Mouse (Mus musculus) erythroid progenitor cell, adult 5-6 weeks (primary cell): ENCODE measurements around the gene Gm47955. TPM values are rescaled to one million over a fixed set of nuclear protein-coding genes. Genes with fewer than 3 reads are reported as not detected.
"Not testable (repeated sequence)": the region's sequence is repeated elsewhere in the genome, so short reads cannot be mapped to it uniquely, and the experiment has no call there.

Source experiments
- ATAC-seq: replicated peaks from 2 replicates; pipeline ENCODE4 v1.8.0; 2016; ENCODE audit warnings: moderate number of reproducible peaks, mild to moderate bottlenecking, moderate TSS enrichment, inconsistent platforms; ENCODE audit not compliant: poor library complexity, low FRiP score, severe bottlenecking
- total RNA-seq, 2 experiments: library from RNA; stranded (forward) in 1 of 2; stranded (reverse) in 1 of 2; fragments of 150-400 nt in 1 of 2; fragments of 186-747, 209-891 nt in 1 of 2; gene quantifications; 2 replicates each; pipeline versions ENCODE4 v1.2.3 to v1.2.4; 2015 to 2017; ENCODE audit warnings: low replicate concordance in 2 of 2

Gm47955 gene
- total RNA-seq, 2 experiments from 2014 or later: not detected

GRCm38 (mm10) chr1:82991062-82991461, 31.0 kb downstream of the Gm47955 start:
- ATAC-seq: no peak

- no peak for ATAC-seq
Measured at GRCm38 (mm10) chr1:82991596-82991995, 31.5 kb downstream of the Gm47955 start.

DNA sequence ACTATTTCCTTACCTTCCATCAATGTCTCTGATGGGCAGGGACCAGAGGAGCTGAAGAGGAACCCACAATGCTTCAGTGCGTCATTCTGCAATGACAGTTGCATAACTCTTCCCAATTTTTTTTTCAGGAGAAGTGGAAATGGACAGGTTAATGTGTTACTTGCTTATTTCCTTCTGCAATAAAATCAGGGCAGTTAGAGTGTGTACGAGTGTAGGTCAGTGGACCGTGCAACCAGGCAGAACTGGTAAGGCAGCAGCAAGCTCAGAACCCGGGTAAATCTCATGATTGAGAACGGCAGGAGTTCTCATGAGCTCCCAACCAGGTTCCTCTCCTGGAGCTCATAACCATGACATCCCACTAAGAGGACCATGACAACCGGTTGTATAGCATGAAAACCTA, 32.0 kb downstream of the Gm47955 start:
- no peak for ATAC-seq

DNA sequence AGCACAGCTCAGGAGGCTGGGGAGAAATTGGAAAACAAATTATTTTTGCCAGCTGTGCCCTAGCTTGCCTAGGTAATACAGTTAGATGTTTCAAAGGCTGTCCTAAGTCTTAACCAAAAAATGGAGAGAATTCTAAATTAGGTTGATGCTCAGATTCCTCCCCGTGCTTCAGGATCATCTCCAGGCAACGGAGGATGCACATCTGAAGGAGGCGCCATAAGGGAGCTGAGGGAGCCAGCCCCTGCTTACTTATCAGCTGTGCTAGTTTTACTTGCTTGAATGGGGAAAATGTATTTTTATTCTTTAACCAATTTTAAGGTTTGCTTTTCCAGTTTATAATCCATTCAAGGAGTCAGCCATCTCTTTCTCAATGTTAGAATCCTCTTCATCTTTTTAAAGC, 33.9 kb downstream of the Gm47955 start:
- no peak for ATAC-seq

DNA sequence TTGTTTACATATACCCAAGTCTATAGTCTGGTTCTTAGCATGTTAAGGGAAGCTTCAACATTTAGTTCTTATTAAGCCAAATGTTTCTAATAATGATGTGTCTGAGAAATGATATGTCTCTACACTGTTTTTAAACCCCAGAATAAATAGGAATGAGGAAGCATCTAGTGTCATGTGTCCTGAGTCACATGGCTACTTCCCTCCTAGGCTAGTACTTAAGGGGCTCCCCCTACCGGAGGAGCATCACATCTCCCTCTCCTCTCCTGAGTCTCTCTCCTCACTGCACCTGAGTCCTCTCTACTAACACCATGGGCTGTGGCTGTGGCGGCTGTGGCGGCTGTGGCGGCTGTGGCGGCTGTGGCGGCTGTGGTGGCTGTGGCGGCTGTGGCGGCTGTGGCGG, 40.2 kb downstream of the Gm47955 start, which contains the start of gene Gm47959:
Gene Gm47959 (plus strand): TSS at position 243 of the 400 bp plus-strand sequence.
- ATAC-seq: not testable (repeated sequence)

DNA sequence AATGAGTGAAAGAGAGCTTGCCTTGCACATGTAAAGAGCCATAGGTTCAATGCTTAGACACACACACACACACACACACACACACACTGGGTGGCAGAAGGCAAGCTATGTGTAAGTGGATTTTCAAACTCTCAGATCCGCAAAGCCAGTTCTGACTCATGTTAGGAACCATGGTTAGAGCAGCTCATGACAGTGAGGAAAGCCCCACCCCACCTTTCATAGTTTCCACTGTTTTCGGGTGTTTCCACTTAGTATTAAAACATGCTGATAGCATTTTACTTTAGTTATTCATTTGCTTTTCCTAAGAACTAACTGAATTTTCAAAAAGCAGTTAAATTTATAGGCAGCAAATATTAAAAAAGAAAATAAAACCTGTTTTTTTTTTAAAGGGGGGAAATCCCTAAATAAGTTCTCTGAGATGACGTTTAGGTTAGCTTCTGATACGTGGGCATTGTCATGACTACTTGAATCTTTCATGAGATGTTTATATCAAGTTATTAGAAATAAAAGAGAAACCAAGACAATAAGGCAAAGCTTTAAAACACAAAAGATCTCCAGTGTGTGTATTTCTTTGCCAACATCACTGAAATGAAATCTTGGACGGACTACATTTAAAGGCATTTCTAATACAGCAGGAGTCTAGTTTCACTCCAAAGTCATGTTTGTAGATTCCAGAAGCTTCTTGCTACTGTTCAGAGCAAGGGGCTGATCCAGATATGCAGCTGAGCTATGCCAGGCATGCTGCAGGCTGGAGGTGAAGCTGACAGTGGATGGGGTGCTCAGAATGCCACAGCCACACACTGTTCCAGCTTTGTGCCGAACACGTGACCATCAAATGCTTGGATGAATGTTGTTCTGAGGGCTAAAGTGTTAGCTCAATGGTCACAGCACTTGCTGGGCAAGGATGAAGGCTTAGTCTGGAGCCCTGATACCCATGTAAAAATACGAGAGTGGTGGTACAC, 46.4 kb downstream of the Gm47955 start:
- no peak for ATAC-seq

GRCm38 (mm10) chr1:83007471-83007870, 47.4 kb downstream of the Gm47955 start:
- ATAC-seq: no peak

Other genes starting within 250 kb of the Gm47955 start
- gene Mff, start 235.4 kb upstream of the Gm47955 start, total RNA-seq (2015; ENCODE audit: low replicate concordance): 137 and 155 TPM in 2 replicates
- gene Mff, start 235.4 kb upstream of the Gm47955 start, total RNA-seq (2017; ENCODE audit: low replicate concordance): 71.2 and 78.5 TPM in 2 replicates
- not detected in 2 replicates for gene Tm4sf20, start 191.8 kb upstream of the Gm47955 start, total RNA-seq (2015; ENCODE audit: low replicate concordance)
- gene Tm4sf20, start 191.8 kb upstream of the Gm47955 start, total RNA-seq (2017; ENCODE audit: low replicate concordance): not detected in 2 replicates
- gene Gm47791, start 189.0 kb upstream of the Gm47955 start, total RNA-seq (2015; ENCODE audit: low replicate concordance): not detected in 2 replicates
- not detected in 2 replicates for gene Gm47791, start 189.0 kb upstream of the Gm47955 start, total RNA-seq (2017; ENCODE audit: low replicate concordance)
- gene Agfg1, start 120.8 kb upstream of the Gm47955 start, total RNA-seq (2015; ENCODE audit: low replicate concordance): 24.9 and 33.5 TPM in 2 replicates
- gene Agfg1, start 120.8 kb upstream of the Gm47955 start, total RNA-seq (2017; ENCODE audit: low replicate concordance): 24.1 and 25.6 TPM in 2 replicates
- 5.8 TPM in 1 of 2 replicates, not detected in the other for gene A030005L19Rik, start 47.0 kb upstream of the Gm47955 start, total RNA-seq (2015; ENCODE audit: low replicate concordance)
- gene A030005L19Rik, start 47.0 kb upstream of the Gm47955 start, total RNA-seq (2017; ENCODE audit: low replicate concordance): 1.7 TPM in 1 of 2 replicates, not detected in the other
- gene A030014E15Rik, start 35.4 kb upstream of the Gm47955 start, total RNA-seq (2015; ENCODE audit: low replicate concordance): not detected in 2 replicates
- not detected in 2 replicates for gene A030014E15Rik, start 35.4 kb upstream of the Gm47955 start, total RNA-seq (2017; ENCODE audit: low replicate concordance)
- not detected in 2 replicates for gene Gm6217, start 28.9 kb upstream of the Gm47955 start, total RNA-seq (2015; ENCODE audit: low replicate concordance)
- gene Gm6217, start 28.9 kb upstream of the Gm47955 start, total RNA-seq (2017; ENCODE audit: low replicate concordance): not detected in 2 replicates
- not detected in 2 replicates for gene A030003K21Rik, start 16.9 kb upstream of the Gm47955 start, total RNA-seq (2015; ENCODE audit: low replicate concordance)
- gene A030003K21Rik, start 16.9 kb upstream of the Gm47955 start, total RNA-seq (2017; ENCODE audit: low replicate concordance): not detected in 2 replicates
- not detected in 2 replicates for gene Gm7544, start 4.3 kb upstream of the Gm47955 start, total RNA-seq (2015; ENCODE audit: low replicate concordance)
- gene Gm7544, start 4.3 kb upstream of the Gm47955 start, total RNA-seq (2017; ENCODE audit: low replicate concordance): not detected in 2 replicates
- not detected in 2 replicates for gene Gm47959, start 40.3 kb downstream of the Gm47955 start, total RNA-seq (2015; ENCODE audit: low replicate concordance)
- gene Gm47959, start 40.3 kb downstream of the Gm47955 start, total RNA-seq (2017; ENCODE audit: low replicate concordance): not detected in 2 replicates
- not detected in 2 replicates for gene Slc19a3, start 78.2 kb downstream of the Gm47955 start, total RNA-seq (2015; ENCODE audit: low replicate concordance)
- gene Slc19a3, start 78.2 kb downstream of the Gm47955 start, total RNA-seq (2017; ENCODE audit: low replicate concordance): not detected in 2 replicates
- not detected in 2 replicates for gene Krtap28-10, start 82.2 kb downstream of the Gm47955 start, total RNA-seq (2015; ENCODE audit: low replicate concordance)
- gene Krtap28-10, start 82.2 kb downstream of the Gm47955 start, total RNA-seq (2017; ENCODE audit: low replicate concordance): not detected in 2 replicates
- not detected in 2 replicates for gene Gm47969, start 84.6 kb downstream of the Gm47955 start, total RNA-seq (2015; ENCODE audit: low replicate concordance)
- not detected in 2 replicates for gene Gm47969, start 84.6 kb downstream of the Gm47955 start, total RNA-seq (2017; ENCODE audit: low replicate concordance)
- not detected in 2 replicates for gene A030005K14Rik, start 99.1 kb downstream of the Gm47955 start, total RNA-seq (2015; ENCODE audit: low replicate concordance)
- gene A030005K14Rik, start 99.1 kb downstream of the Gm47955 start, total RNA-seq (2017; ENCODE audit: low replicate concordance): not detected in 2 replicates
- gene Krtap28-13, start 100.6 kb downstream of the Gm47955 start, total RNA-seq (2015; ENCODE audit: low replicate concordance): not detected in 2 replicates
- gene Krtap28-13, start 100.6 kb downstream of the Gm47955 start, total RNA-seq (2017; ENCODE audit: low replicate concordance): not detected in 2 replicates
- not detected in 2 replicates for gene Ccl20, start 156.5 kb downstream of the Gm47955 start, total RNA-seq (2015; ENCODE audit: low replicate concordance)
- gene Ccl20, start 156.5 kb downstream of the Gm47955 start, total RNA-seq (2017; ENCODE audit: low replicate concordance): not detected in 2 replicates
- gene Daw1, start 199.5 kb downstream of the Gm47955 start, total RNA-seq (2015; ENCODE audit: low replicate concordance): not detected in 2 replicates
- not detected in 2 replicates for gene Daw1, start 199.5 kb downstream of the Gm47955 start, total RNA-seq (2017; ENCODE audit: low replicate concordance)